Mouse (Mus musculus): ENCODE measurements around the gene Pde4dip. TPM values are rescaled to one million over a fixed set of nuclear protein-coding genes. Genes with fewer than 3 reads are reported as not detected.

The Pde4dip gene
- polyA plus RNA-seq, 1 experiment = 39.3 TPM

DNA sequence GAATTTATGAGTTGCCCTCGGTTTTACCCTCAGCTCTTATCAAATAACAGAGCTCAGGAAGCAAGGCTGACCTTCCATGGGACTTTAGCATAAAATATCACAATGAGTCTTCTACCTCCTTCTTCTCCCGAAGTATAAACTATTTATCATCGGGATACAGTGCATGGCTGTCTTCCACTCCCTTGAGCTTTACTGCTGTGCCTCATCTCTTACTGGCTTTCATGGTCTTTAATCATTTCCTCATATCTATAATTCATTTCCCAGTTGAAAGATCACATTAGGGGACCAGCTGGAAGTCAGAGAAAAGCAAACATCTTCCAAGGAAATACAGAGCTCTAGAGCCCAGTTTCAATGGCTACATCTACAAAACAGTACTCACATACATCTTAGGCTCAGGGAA is 239.5 kb downstream of the Pde4dip start:
- no peak for DNase-seq (ENCODE audit: low read depth)

- no peak for DNase-seq (ENCODE audit: low read depth)
These were observed 240.0 kb downstream of the Pde4dip start for GRCm38 (mm10) chr3:97648518-97648917.

GRCm38 (mm10) chr3:97642001-97642400 is 246.5 kb downstream of the Pde4dip start:
- no peak for DNase-seq (ENCODE audit: low read depth)

GRCm38 (mm10) chr3:97641396-97641795 is 247.1 kb downstream of the Pde4dip start:
- no peak for DNase-seq (ENCODE audit: low read depth)

Other genes starting within 250 kb of the Pde4dip start
- gene Prkab2, start 230.5 kb downstream of the Pde4dip start, polyA plus RNA-seq (2012; rRNA removed) = 9.7 and 11.6 TPM in 2 replicates
- gene Gm17651, start 214.0 kb downstream of the Pde4dip start, polyA plus RNA-seq (2012; rRNA removed) = not detected in 2 replicates
- gene Sec22b, start 12.5 kb upstream of the Pde4dip start, polyA plus RNA-seq (2012; rRNA removed) = 45.5 and 47.6 TPM in 2 replicates
- 26.6 and 33.7 TPM in 2 replicates for gene Notch2, start 124.8 kb upstream of the Pde4dip start, polyA plus RNA-seq (2012; rRNA removed)

All from gonadal fat pad, adult 2 months (tissue).